9 mouse cellular contexts compared by ENCODE assay signal in the genomic region with DNA sequence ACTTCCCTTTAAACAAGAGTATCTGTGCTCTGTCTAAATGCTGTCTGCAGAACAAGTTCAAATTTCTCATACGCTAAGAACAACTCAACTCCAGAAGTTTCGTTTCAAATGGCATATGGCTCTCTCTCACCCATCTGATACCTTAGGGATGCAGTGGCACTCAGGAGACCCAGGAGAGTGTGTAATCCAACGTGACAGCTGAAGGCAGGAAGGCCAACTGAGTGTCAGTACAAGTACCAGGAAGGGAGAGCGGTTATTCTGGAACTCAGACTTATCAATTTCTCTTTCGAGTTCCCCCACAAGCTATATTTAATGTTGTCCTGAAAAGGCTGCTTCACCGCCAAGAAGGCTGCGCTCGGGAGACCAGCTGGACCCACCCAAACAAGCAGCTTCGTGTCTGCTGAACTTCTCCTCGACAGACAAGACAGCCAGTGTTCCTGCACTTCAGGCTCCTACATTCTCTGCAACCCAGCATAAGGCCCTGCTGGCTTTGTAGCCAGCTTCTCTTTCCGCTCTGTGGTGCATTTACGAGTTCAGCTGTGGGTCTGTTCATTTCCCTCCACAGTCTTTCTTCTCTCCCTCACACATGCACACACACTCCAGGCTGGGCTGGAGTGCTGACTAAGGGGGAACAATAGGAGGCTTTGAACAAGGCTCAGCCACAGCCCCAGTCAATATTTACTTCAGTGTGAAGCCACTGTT. TPM values are rescaled to one million over a fixed set of nuclear protein-coding genes. Genes with fewer than 3 reads are reported as not detected.
DNase-seq lines count a peak whose midpoint lies in the region; ATAC-seq lines count a peak whose summit lies in the region.
"Had no signal": no experiment of that assay in that cellular context is flagged by ENCODE, and none has a peak within 500 bp of the region (broad histone marks: within the 10 kb centered on the region; RNA-seq: fewer than 3 reads in every experiment).

No protein-coding gene starts in this region.

- H3K27me3 ChIP-seq in liver, embryonic 12.5 days (replicated peaks) = no peaks in the 10 kb centered on the region
- no peaks in the 10 kb centered on the region for H3K27me3 ChIP-seq in liver, embryonic 11.5 days (replicated peaks; ENCODE audit: control insufficient read depth, insufficient read depth, low read length)
- no peaks in the 10 kb centered on the region for H3K27me3 ChIP-seq in heart, embryonic 10.5 days (ENCODE audit: insufficient read depth, poor library complexity, severe bottlenecking)
- H3K27me3 ChIP-seq in neural tube, embryonic 13.5 days = no peaks in the 10 kb centered on the region
- H3K27me3 ChIP-seq: liver, embryonic 15.5 days had no signal

- 0 out of 2 replicates have a peak overlapping the region, but pooled peaks have one; percentile 10 for H3K27ac ChIP-seq in liver, embryonic 12.5 days
- no peak overlapping the region for H3K27ac ChIP-seq in liver, embryonic 11.5 days (ENCODE audit: low read depth, low read length)
- H3K27ac ChIP-seq in heart, embryonic 10.5 days = peak overlapping the region; percentile 74
- peak overlapping the region; percentile 72 for H3K27ac ChIP-seq in neural tube, embryonic 13.5 days (replicated peaks)
- H3K27ac ChIP-seq: liver, embryonic 15.5 days had no signal

- no peak overlapping the region for H3K9ac ChIP-seq in liver, embryonic 12.5 days
- no peak overlapping the region for H3K9ac ChIP-seq in liver, embryonic 11.5 days (ENCODE audit: low read depth, low read length)
- H3K9ac ChIP-seq in neural tube, embryonic 13.5 days = no peak overlapping the region
- H3K9ac ChIP-seq: liver, embryonic 15.5 days had no signal

- 0 out of 2 replicates have a peak overlapping the region, but pooled peaks have one; percentile 12 for H3K4me2 ChIP-seq in liver, embryonic 12.5 days
- no peak overlapping the region for H3K4me2 ChIP-seq in liver, embryonic 11.5 days
- H3K4me2 ChIP-seq in neural tube, embryonic 13.5 days = peak overlapping the region; percentile 33
- H3K4me2 ChIP-seq: liver, embryonic 15.5 days had no signal

- H3K9me3 ChIP-seq in liver, embryonic 12.5 days (replicated peaks) = no peaks in the 10 kb centered on the region
- no peaks in the 10 kb centered on the region for H3K9me3 ChIP-seq in liver, embryonic 11.5 days (ENCODE audit: control insufficient read depth, low read length)
- H3K9me3 ChIP-seq in heart, embryonic 10.5 days = no peaks in the 10 kb centered on the region
- no peaks in the 10 kb centered on the region for H3K9me3 ChIP-seq in neural tube, embryonic 13.5 days
- H3K9me3 ChIP-seq: liver, embryonic 15.5 days had no signal

- no peaks in the 10 kb centered on the region for H3K36me3 ChIP-seq in liver, embryonic 12.5 days
- H3K36me3 ChIP-seq in liver, embryonic 11.5 days (ENCODE audit: control insufficient read depth, insufficient read depth, low read length) = no peaks in the 10 kb centered on the region
- H3K36me3 ChIP-seq in heart, embryonic 10.5 days = 0 out of 2 replicates have a peak, but pooled peaks cover 5% of the 10 kb centered on the region
- H3K36me3 ChIP-seq in neural tube, embryonic 13.5 days = no peaks in the 10 kb centered on the region
- H3K36me3 ChIP-seq: liver, embryonic 15.5 days had no signal

- no peaks in the 10 kb centered on the region for H3K4me1 ChIP-seq in liver, embryonic 12.5 days
- H3K4me1 ChIP-seq in liver, embryonic 11.5 days (replicated peaks; ENCODE audit: control insufficient read depth, insufficient read depth, low read length) = no peaks in the 10 kb centered on the region
- H3K4me1 ChIP-seq in heart, embryonic 10.5 days = peaks cover 14% of the 10 kb centered on the region
- H3K4me1 ChIP-seq in neural tube, embryonic 13.5 days (replicated peaks) = peaks cover 24% of the 10 kb centered on the region
- H3K4me1 ChIP-seq: liver, embryonic 15.5 days had no signal

- DNase-seq in liver, embryonic 11.5 days (ENCODE audit: low spot score) = no peak
- no peak for DNase-seq in heart, embryonic 10.5 days (ENCODE audit: low spot score)
- DNase-seq in layer of hippocampus, postnatal 10 days (ENCODE audit: low spot score in 2 of 2) = peak; percentile 26 to 39
- no peak for DNase-seq in adrenal gland, postnatal 14 days
- DNase-seq in cerebellum, adult 8-10 months = no peak

- ATAC-seq in liver, embryonic 12.5 days = 0 out of 2 replicates have a peak, but pooled peaks have one; percentile 13
- no peak for ATAC-seq in liver, embryonic 11.5 days (replicated peaks; ENCODE audit: low FRiP score)
- peak; percentile 60 for ATAC-seq in common myeloid progenitor, adult 5-6 weeks (replicated peaks; ENCODE audit: low read depth, poor library complexity, severe bottlenecking)
- peak; percentile 87 for ATAC-seq in neural tube, embryonic 13.5 days (ENCODE audit: low read depth)

- WGBS in liver, embryonic 12.5 days (ENCODE audit: insufficient replicate concordance) = 53% methylated on average over 12 of the region's 12 CpGs
- WGBS in liver, embryonic 11.5 days = 51% methylated on average over 12 of the region's 12 CpGs
- WGBS in heart, embryonic 10.5 days = 33% methylated on average over 12 of the region's 12 CpGs
- 22% methylated on average over 12 of the region's 12 CpGs for WGBS in neural tube, embryonic 13.5 days

- no peak overlapping the region for H3K4me3 ChIP-seq in liver, embryonic 12.5 days
- no peak overlapping the region for H3K4me3 ChIP-seq in liver, embryonic 11.5 days (ENCODE audit: low read depth, low read length)
- H3K4me3 ChIP-seq in heart, embryonic 10.5 days = peak overlapping the region; percentile 15; the same call in 1 of the 2 replicates
- no peak overlapping the region for H3K4me3 ChIP-seq in neural tube, embryonic 13.5 days
- H3K4me3 ChIP-seq: liver, embryonic 15.5 days had no signal

RNA-seq across cellular contexts. Expression of a gene that starts 18.7 kb away (rescaled TPM):
- 4.4 and 5.1 TPM in 2 replicates for polyA plus RNA-seq in liver, embryonic 12.5 days (2016; fragmentation: Nextera tagmentation; extraction: Ambion mirVana)
- 11.8 and 12.7 TPM in 2 replicates for polyA plus RNA-seq in liver, embryonic 11.5 days (2014; fragmentation: Nextera tagmentation; extraction: Ambion mirVana)
- not detected in 2 replicates for total RNA-seq in common myeloid progenitor, adult 5-6 weeks (2017)
- 19.1 and 32.2 TPM in 2 replicates for polyA plus RNA-seq in heart, embryonic 10.5 days (2016; fragmentation: Nextera tagmentation; extraction: Ambion mirVana)
- total RNA-seq in layer of hippocampus, postnatal 10 days (2021) = 10 to 100 TPM; 13.3 to 13.5 TPM
- 59.0 and 62.6 TPM in 2 replicates for polyA plus RNA-seq in neural tube, embryonic 13.5 days (2015; fragmentation: Nextera tagmentation; extraction: Ambion mirVana)
- total RNA-seq in adrenal gland, postnatal 14 days (2021) = 25.2 and 27.8 TPM in 2 replicates

Comparison
In these comparisons a context has a peak if more than half of its experiments do, and no peak if none do; other contexts are left out.
1. DNase-seq: peak in layer of hippocampus, postnatal 10 days (2 of 2); none in liver, embryonic 11.5 days (single experiment), heart, embryonic 10.5 days (single experiment), adrenal gland, postnatal 14 days (single experiment) and cerebellum, adult 8-10 months (single experiment).